Mouse (Mus musculus) forebrain, embryonic 12.5 days (tissue): ENCODE measurements around the gene Abca9. TPM values are rescaled to one million over a fixed set of nuclear protein-coding genes. Genes with fewer than 3 reads are reported as not detected.

Experiments used
- ATAC-seq: fragments of 200-750 bp; cut with Nextera tagmentation; 2 replicates; pipeline ENCODE4 v1.8.0; 2017; ENCODE audit warnings: moderate TSS enrichment; ENCODE audit not compliant: low FRiP score
- H3K27ac ChIP-seq: fragments of 300-500 bp; sonication (generic); 2 replicates; pipeline ENCODE4 v1.5.1; 2016; ENCODE audit warnings: mild to moderate bottlenecking
- H3K27me3 ChIP-seq: fragments of 300-500 bp; sonication (generic); 2 replicates; pipeline ENCODE4 v1.6.1; 2016; ENCODE audit warnings: mild to moderate bottlenecking
- H3K36me3 ChIP-seq: fragments of 300-500 bp; sonication (generic); replicated peaks from 2 replicates; pipeline ENCODE4 v1.6.1; 2016; ENCODE audit warnings: mild to moderate bottlenecking
- H3K4me1 ChIP-seq: fragments of 300-500 bp; sonication (generic); 2 replicates; pipeline ENCODE4 v1.6.1; 2016
- H3K4me2 ChIP-seq: fragments of 300-500 bp; sonication (generic); 2 replicates; pipeline ENCODE4 v1.6.1; 2016; ENCODE audit warnings: mild to moderate bottlenecking, moderate library complexity
- H3K4me3 ChIP-seq: fragments of 300-500 bp; sonication (generic); replicated peaks from 2 replicates; pipeline ENCODE4 v1.5.1; 2016; ENCODE audit warnings: mild to moderate bottlenecking
- H3K9ac ChIP-seq: fragments of 300-500 bp; sonication (generic); 2 replicates; pipeline ENCODE4 v1.6.1; 2016; ENCODE audit warnings: mild to moderate bottlenecking
- H3K9me3 ChIP-seq: fragments of 300-500 bp; sonication (generic); 2 replicates; pipeline ENCODE4 v1.6.1; 2016
- WGBS: fragments of 180-500 bp; shearing (Covaris S2); methylation state at CpG from one replicate; pipeline ENCODE4 v1.1.7; 2016; 5-methylcytosine and 5-hydroxymethylcytosine counted together
- polyA plus RNA-seq: library from polyadenylated mRNA; unstranded; fragments of >200 nt; fragmentation: Nextera tagmentation; extraction: Ambion mirVana; gene quantifications from 2 replicates; pipeline ENCODE4 v1.2.1, GENCODE M21; 2016

The Abca9 gene
- 2.8 and 3.2 TPM in 2 replicates for polyA plus RNA-seq

- H3K27me3 ChIP-seq = no peaks in the 10 kb centered on the region
- ATAC-seq = no peak
- no peak within 1 kb of the TSS for H3K27ac ChIP-seq
- H3K4me1 ChIP-seq = peaks cover 5% of the 10 kb centered on the region; the same call in 1 of the 2 replicates
- no peak within 1 kb of the TSS for H3K4me3 ChIP-seq
- no peaks in the 10 kb centered on the region for H3K36me3 ChIP-seq
- 57% methylated on average over 12 of the region's 12 CpGs for WGBS
- no peaks in the 10 kb centered on the region for H3K9me3 ChIP-seq
- H3K9ac ChIP-seq = no peak within 1 kb of the TSS
- no peak within 1 kb of the TSS for H3K4me2 ChIP-seq
Measured at GRCm38 (mm10) chr11:110167459-110168251, at the start of gene Abca9. TSS of gene Abca9 (minus strand) at chr11:110168196.

GRCm38 (mm10) chr11:110217118-110217517 lies 49.1 kb upstream of the Abca9 start:
- H3K4me2 ChIP-seq = no peak overlapping the region
- no peak overlapping the region for H3K27ac ChIP-seq
- H3K36me3 ChIP-seq = no peaks in the 10 kb centered on the region
- H3K27me3 ChIP-seq = no peaks in the 10 kb centered on the region
- no peak overlapping the region for H3K4me3 ChIP-seq
- no peaks in the 10 kb centered on the region for H3K4me1 ChIP-seq
- ATAC-seq = no peak
- H3K9me3 ChIP-seq = no peaks in the 10 kb centered on the region
- H3K9ac ChIP-seq = no peak overlapping the region

- Histone ChIP-seq H3K27ac (no peak overlapping the region), H3K36me3 (no peaks in the 10 kb centered on the region), H3K9ac (no peak overlapping the region), H3K4me2 (no peak overlapping the region), H3K4me3 (no peak overlapping the region), H3K9me3 (no peaks in the 10 kb centered on the region), H3K4me1 (no peaks in the 10 kb centered on the region), H3K27me3 (no peaks in the 10 kb centered on the region)
- no peak for ATAC-seq
- WGBS = 86% methylated on average over 5 of the region's 5 CpGs
Measured at GRCm38 (mm10) chr11:110203930-110204329, 35.9 kb upstream of the Abca9 start.

GRCm38 (mm10) chr11:110198882-110199281 lies 30.9 kb upstream of the Abca9 start:
- no peaks in the 10 kb centered on the region for H3K4me1 ChIP-seq
- no peak overlapping the region for H3K4me3 ChIP-seq
- H3K4me2 ChIP-seq = no peak overlapping the region
- ATAC-seq = no peak
- H3K36me3 ChIP-seq = no peaks in the 10 kb centered on the region
- no peaks in the 10 kb centered on the region for H3K9me3 ChIP-seq
- H3K27ac ChIP-seq = no peak overlapping the region
- 85% methylated on average over 3 of the region's 3 CpGs for WGBS
- no peak overlapping the region for H3K9ac ChIP-seq
- H3K27me3 ChIP-seq = no peaks in the 10 kb centered on the region

GRCm38 (mm10) chr11:110196561-110197306 lies 28.7 kb upstream of the Abca9 start:
- Histone ChIP-seq H3K4me3 (no peak overlapping the region), H3K27ac (no peak overlapping the region), H3K36me3 (no peaks in the 10 kb centered on the region), H3K4me1 (no peaks in the 10 kb centered on the region), H3K4me2 (no peak overlapping the region), H3K9me3 (no peaks in the 10 kb centered on the region), H3K27me3 (no peaks in the 10 kb centered on the region), H3K9ac (no peak overlapping the region)
- 91% methylated on average over 8 of the region's 8 CpGs for WGBS
- no peak for ATAC-seq

GRCm38 (mm10) chr11:110195310-110195709 lies 27.3 kb upstream of the Abca9 start:
- H3K36me3 ChIP-seq = no peaks in the 10 kb centered on the region
- H3K27ac ChIP-seq = no peak overlapping the region
- ATAC-seq = no peak
- H3K9ac ChIP-seq = no peak overlapping the region
- whole genome bisulfite sequencing = 89% methylated on average over 4 of the region's 4 CpGs
- no peaks in the 10 kb centered on the region for H3K9me3 ChIP-seq
- no peaks in the 10 kb centered on the region for H3K27me3 ChIP-seq
- no peaks in the 10 kb centered on the region for H3K4me1 ChIP-seq
- H3K4me2 ChIP-seq = no peak overlapping the region
- H3K4me3 ChIP-seq = no peak overlapping the region

GRCm38 (mm10) chr11:110171212-110171611 lies 3.2 kb upstream of the Abca9 start:
- H3K9me3 ChIP-seq = no peaks in the 10 kb centered on the region
- 95% methylated on average over 3 of the region's 3 CpGs for WGBS
- no peak overlapping the region for H3K9ac ChIP-seq
- no peak overlapping the region for H3K4me3 ChIP-seq
- H3K4me2 ChIP-seq = no peak overlapping the region
- H3K27ac ChIP-seq = no peak overlapping the region
- peaks cover 5% of the 10 kb centered on the region; the same call in 1 of the 2 replicates for H3K4me1 ChIP-seq
- ATAC-seq = no peak
- no peaks in the 10 kb centered on the region for H3K27me3 ChIP-seq
- H3K36me3 ChIP-seq = no peaks in the 10 kb centered on the region

GRCm38 (mm10) chr11:110165822-110166221 lies 2.2 kb downstream of the Abca9 start:
- Histone ChIP-seq H3K9me3 (no peaks in the 10 kb centered on the region), H3K36me3 (no peaks in the 10 kb centered on the region), H3K27me3 (no peaks in the 10 kb centered on the region), H3K4me3 (no peak overlapping the region), H3K9ac (no peak overlapping the region), H3K27ac (no peak overlapping the region), H3K4me2 (no peak overlapping the region), H3K4me1 (peaks cover 5% of the 10 kb centered on the region; the same call in 1 of the 2 replicates)
- ATAC-seq = no peak
- 44% methylated on average over 3 of the region's 3 CpGs for WGBS

GRCm38 (mm10) chr11:110165409-110165808 lies 2.6 kb downstream of the Abca9 start:
- no peak overlapping the region for H3K4me3 ChIP-seq
- H3K9me3 ChIP-seq = no peaks in the 10 kb centered on the region
- no peaks in the 10 kb centered on the region for H3K36me3 ChIP-seq
- H3K27ac ChIP-seq = no peak overlapping the region
- H3K9ac ChIP-seq = no peak overlapping the region
- no peak overlapping the region for H3K4me2 ChIP-seq
- no peak for ATAC-seq
- H3K27me3 ChIP-seq = no peaks in the 10 kb centered on the region
- H3K4me1 ChIP-seq = peaks cover 5% of the 10 kb centered on the region; the same call in 1 of the 2 replicates

- H3K4me1 ChIP-seq = no peaks in the 10 kb centered on the region
- 75% methylated on average over 6 of the region's 6 CpGs for WGBS
- no peaks in the 10 kb centered on the region for H3K9me3 ChIP-seq
Measured at GRCm38 (mm10) chr11:110157059-110157458, 10.9 kb downstream of the Abca9 start.

GRCm38 (mm10) chr11:110155985-110156384 lies 12.0 kb downstream of the Abca9 start:
- WGBS = 97% methylated on average over 11 of the region's 11 CpGs
- no peak overlapping the region for H3K4me3 ChIP-seq
- H3K27ac ChIP-seq = no peak overlapping the region

More at GRCm38 (mm10) chr11:110157059-110157458, 10.9 kb downstream of the Abca9 start:
- Histone ChIP-seq H3K36me3 (no peaks in the 10 kb centered on the region), H3K4me3 (no peak overlapping the region), H3K4me2 (no peak overlapping the region), H3K9ac (no peak overlapping the region), H3K27me3 (no peaks in the 10 kb centered on the region), H3K27ac (no peak overlapping the region)
- no peak for ATAC-seq

GRCm38 (mm10) chr11:110147640-110148039 lies 20.4 kb downstream of the Abca9 start:
- H3K9me3 ChIP-seq = no peaks in the 10 kb centered on the region
- no peak for ATAC-seq
- H3K36me3 ChIP-seq = no peaks in the 10 kb centered on the region
- H3K27me3 ChIP-seq = no peaks in the 10 kb centered on the region
- no peak overlapping the region for H3K4me3 ChIP-seq
- H3K4me2 ChIP-seq = no peak overlapping the region
- 95% methylated on average over 5 of the region's 5 CpGs for WGBS
- H3K27ac ChIP-seq = no peak overlapping the region
- H3K4me1 ChIP-seq = no peaks in the 10 kb centered on the region
- H3K9ac ChIP-seq = no peak overlapping the region

More at GRCm38 (mm10) chr11:110155985-110156384, 12.0 kb downstream of the Abca9 start:
- Histone ChIP-seq H3K4me2 (no peak overlapping the region), H3K9ac (no peak overlapping the region), H3K27me3 (no peaks in the 10 kb centered on the region), H3K36me3 (no peaks in the 10 kb centered on the region), H3K9me3 (no peaks in the 10 kb centered on the region), H3K4me1 (no peaks in the 10 kb centered on the region)
- ATAC-seq = no peak
